Mouse (Mus musculus): ENCODE data around the gene Med25.

GRCm38 (mm10) chr7:44871181-44871580 lies 21.3 kb downstream of the Med25 start:
- no peak for TF ChIP-seq POLR2A (IDR thresholded peaks at IDR 0.05; ENCODE audit: insufficient read length, low read depth)
- no peak for TF ChIP-seq USF1 (IDR thresholded peaks at IDR 0.05; ENCODE audit: low read depth)
- TF ChIP-seq MAX (IDR thresholded peaks at IDR 0.05; ENCODE audit: low read depth) = no peak
- no peak for TF ChIP-seq TCF12 (IDR thresholded peaks at IDR 0.05; ENCODE audit: insufficient read depth, poor library complexity, severe bottlenecking)
- TF ChIP-seq CEBPB (IDR thresholded peaks at IDR 0.05; ENCODE audit: insufficient read depth, poor library complexity, severe bottlenecking) = no peak
- no peak for TF ChIP-seq E2F4 (IDR thresholded peaks at IDR 0.05; ENCODE audit: insufficient read depth)
- no peak for TF ChIP-seq REST (IDR thresholded peaks at IDR 0.05; ENCODE audit: insufficient read depth, insufficient read length)
- no peak for TF ChIP-seq POLR2AphosphoS2 (IDR thresholded peaks at IDR 0.05; ENCODE audit: insufficient read length, low read depth)
